Mouse (Mus musculus) cerebral cortex, adult 2 months (tissue): ENCODE data around the gene Ttc9c.

Source experiments
- WGBS: fragments of 180-500 bp; shearing (Covaris S2); methylation state at CpG from one replicate; pipeline ENCODE4 v1.1.7; 2018; 5-methylcytosine and 5-hydroxymethylcytosine counted together

Gene Ttc9c

GRCm38 (mm10) chr19:8818801-8819595 lies at the start of gene Ttc9c:
Ttc9c (minus strand) TSS chr19:8819333.
- under 1% methylated on average over 33 of the region's 33 CpGs for WGBS

GRCm38 (mm10) chr19:8864265-8864664 lies 45.1 kb upstream of the Ttc9c start:
- WGBS, result 52% methylated on average over 6 of the region's 6 CpGs

GRCm38 (mm10) chr19:8859018-8859417 lies 39.9 kb upstream of the Ttc9c start:
- 6% methylated on average over 1 of the region's 1 CpGs for WGBS

GRCm38 (mm10) chr19:8857689-8858088 lies 38.6 kb upstream of the Ttc9c start:
- WGBS, result 35% methylated on average over 4 of the region's 4 CpGs

GRCm38 (mm10) chr19:8853117-8853516 lies 34.0 kb upstream of the Ttc9c start:
- WGBS, result 36% methylated on average over 3 of the region's 3 CpGs

- 40% methylated on average over 10 of the region's 10 CpGs for WGBS
Observed at GRCm38 (mm10) chr19:8852236-8852928, 33.2 kb upstream of the Ttc9c start.

- 70% methylated on average over 7 of the region's 7 CpGs for WGBS
Observed at GRCm38 (mm10) chr19:8851639-8852038, 32.5 kb upstream of the Ttc9c start.

- WGBS, result 23% methylated on average over 7 of the region's 7 CpGs
Observed at GRCm38 (mm10) chr19:8850402-8850901, 31.3 kb upstream of the Ttc9c start, which contains the start of gene Lrrn4cl. Lrrn4cl (plus strand) TSS chr19:8850768.

- WGBS, result 84% methylated on average over 5 of the region's 5 CpGs
Observed at GRCm38 (mm10) chr19:8848356-8848755, 29.2 kb upstream of the Ttc9c start.

GRCm38 (mm10) chr19:8844371-8845129 lies 25.4 kb upstream of the Ttc9c start:
- 34% methylated on average over 5 of the region's 5 CpGs for WGBS

GRCm38 (mm10) chr19:8842961-8843360 lies 23.8 kb upstream of the Ttc9c start:
- 72% methylated on average over 6 of the region's 6 CpGs for WGBS

GRCm38 (mm10) chr19:8841012-8841411 lies 21.9 kb upstream of the Ttc9c start:
- WGBS, result 66% methylated on average over 7 of the region's 7 CpGs

- 11% methylated on average over 29 of the region's 29 CpGs for WGBS
Observed at GRCm38 (mm10) chr19:8839908-8840791, 21.0 kb upstream of the Ttc9c start.

- 35% methylated on average over 11 of the region's 11 CpGs for WGBS
Observed at GRCm38 (mm10) chr19:8839103-8839907, 20.2 kb upstream of the Ttc9c start, which contains the start of gene Gng3. Gng3 (minus strand) TSS chr19:8839194.

GRCm38 (mm10) chr19:8838041-8838730 lies 19.1 kb upstream of the Ttc9c start:
- 7% methylated on average over 15 of the region's 15 CpGs for WGBS

- under 1% methylated on average over 38 of the region's 38 CpGs for WGBS
Observed at GRCm38 (mm10) chr19:8837251-8837791, 18.2 kb upstream of the Ttc9c start, which contains the start of gene Bscl2. Bscl2 (plus strand) TSS chr19:8837467.

GRCm38 (mm10) chr19:8836327-8836726 lies 17.2 kb upstream of the Ttc9c start:
- 93% methylated on average over 10 of the region's 10 CpGs for WGBS

- WGBS, result 57% methylated on average over 4 of the region's 4 CpGs
Observed at GRCm38 (mm10) chr19:8832971-8833370, 13.8 kb upstream of the Ttc9c start.

GRCm38 (mm10) chr19:8831262-8831661 lies 12.1 kb upstream of the Ttc9c start:
- 65% methylated on average over 11 of the region's 11 CpGs for WGBS
